Mouse (Mus musculus): ENCODE measurements at regions not wholly inside any gene's neighbourhood (a gene's known extent, or its start where the extent isn't known, plus 50 kb on each side); places are given as distances from the start of the nearest gene placed in this dataset.

DNA sequence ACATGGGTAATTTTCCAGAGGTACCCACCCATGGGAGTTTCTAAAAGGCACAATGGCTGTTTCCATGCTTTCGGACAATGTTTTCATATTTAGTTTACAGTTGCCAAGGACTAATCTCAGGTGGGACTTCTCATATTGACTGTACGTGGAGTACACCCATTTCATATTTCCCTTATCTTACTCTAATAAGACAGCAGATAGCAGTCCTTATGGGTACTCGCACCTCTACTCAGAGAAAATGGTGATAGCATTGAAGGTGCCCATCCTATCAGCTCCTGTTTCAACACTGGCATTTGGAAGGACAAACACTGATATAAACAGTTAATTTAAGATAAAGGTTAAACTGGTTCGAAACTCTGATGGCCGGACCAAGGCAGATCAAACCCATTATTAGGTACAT lies 198.6 kb downstream of the Gm5447 start:
- H3K27ac ChIP-seq: no peak overlapping the region
- no peaks in the 10 kb centered on the region for H3K36me3 ChIP-seq
- no peaks in the 10 kb centered on the region for H3K27me3 ChIP-seq
- H3K4me1 ChIP-seq: no peaks in the 10 kb centered on the region
- no peak for ATAC-seq (replicated peaks; ENCODE audit: low FRiP score)
- H3K9ac ChIP-seq: no peak overlapping the region
- no peak overlapping the region for H3K4me3 ChIP-seq (replicated peaks)
- 95% methylated on average over 5 of the region's 5 CpGs for WGBS
- H3K4me2 ChIP-seq: no peak overlapping the region
- H3K9me3 ChIP-seq (replicated peaks): no peaks in the 10 kb centered on the region

DNA sequence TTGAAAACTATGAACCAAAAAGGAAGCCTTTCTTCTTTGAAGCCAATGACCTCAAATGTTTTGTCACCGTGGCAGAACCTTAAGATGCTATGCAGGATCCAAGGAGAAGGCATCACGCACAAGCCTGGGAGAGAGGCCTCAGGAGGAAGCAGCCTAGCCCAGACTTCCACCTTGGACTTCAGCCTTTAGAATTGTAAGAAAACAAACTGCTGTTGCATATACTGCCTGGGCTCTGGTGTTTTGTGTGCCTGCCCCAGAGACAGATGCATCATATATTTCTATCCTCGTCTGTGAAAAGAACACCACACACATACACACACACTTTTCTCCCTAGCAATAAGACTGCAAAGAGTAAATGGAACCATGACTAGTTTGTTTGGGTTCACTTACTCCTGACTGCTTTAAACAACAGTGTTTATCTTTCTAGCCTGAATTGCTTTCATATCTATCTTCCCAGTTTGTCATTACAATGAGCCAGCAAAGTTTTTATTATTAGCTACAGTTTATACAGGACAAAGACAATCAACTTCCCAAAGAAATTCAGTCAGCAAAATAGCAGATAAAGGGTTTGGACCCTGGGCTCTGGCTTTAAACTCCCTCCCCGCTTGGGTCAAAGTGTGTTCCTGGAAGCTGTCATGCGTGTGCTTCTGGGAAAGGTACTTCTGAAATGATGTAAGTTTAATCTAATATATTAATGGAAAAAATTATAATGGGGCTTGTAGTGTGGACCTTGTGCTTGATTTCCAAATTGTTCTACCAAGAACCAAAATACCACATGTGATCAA lies 204.2 kb downstream of the Gm5447 start:
- Histone ChIP-seq H3K27me3 (no peaks in the 10 kb centered on the region), H3K36me3 (no peaks in the 10 kb centered on the region), H3K4me3 (replicated peaks) (no peak overlapping the region), H3K27ac (no peak overlapping the region), H3K9ac (no peak overlapping the region), H3K4me2 (no peak overlapping the region), H3K9me3 (replicated peaks) (no peaks in the 10 kb centered on the region), H3K4me1 (peaks cover 7% of the 10 kb centered on the region)
- 81% methylated on average over 5 of the region's 5 CpGs for WGBS
- no peak for ATAC-seq (replicated peaks; ENCODE audit: low FRiP score)

DNA sequence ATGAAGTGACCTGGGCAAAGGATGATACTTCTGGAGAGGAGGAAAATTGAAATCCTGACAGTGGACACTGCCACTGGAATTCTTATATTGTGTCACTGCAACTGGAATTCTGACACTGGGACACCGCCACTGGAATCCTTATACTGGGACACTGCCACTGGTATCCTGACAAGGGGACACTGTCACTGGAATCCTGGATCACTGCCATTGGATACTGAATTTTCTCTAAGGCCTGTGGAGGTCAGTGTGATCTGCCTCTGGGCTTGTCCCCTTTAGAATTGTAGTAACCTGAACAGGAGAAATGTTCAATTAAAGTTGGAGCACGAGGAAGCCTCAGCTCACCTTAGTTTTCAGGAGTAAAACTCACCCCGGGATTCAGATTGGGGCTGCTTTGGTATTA lies 205.0 kb downstream of the Gm5447 start:
- ATAC-seq (replicated peaks; ENCODE audit: low FRiP score): no peak
- Histone ChIP-seq H3K4me2 (no peak overlapping the region), H3K36me3 (no peaks in the 10 kb centered on the region), H3K9ac (no peak overlapping the region), H3K4me1 (peaks cover 7% of the 10 kb centered on the region), H3K27ac (no peak overlapping the region), H3K4me3 (replicated peaks) (no peak overlapping the region), H3K9me3 (replicated peaks) (no peaks in the 10 kb centered on the region), H3K27me3 (no peaks in the 10 kb centered on the region)
- WGBS: 83% methylated on average over 3 of the region's 3 CpGs

DNA sequence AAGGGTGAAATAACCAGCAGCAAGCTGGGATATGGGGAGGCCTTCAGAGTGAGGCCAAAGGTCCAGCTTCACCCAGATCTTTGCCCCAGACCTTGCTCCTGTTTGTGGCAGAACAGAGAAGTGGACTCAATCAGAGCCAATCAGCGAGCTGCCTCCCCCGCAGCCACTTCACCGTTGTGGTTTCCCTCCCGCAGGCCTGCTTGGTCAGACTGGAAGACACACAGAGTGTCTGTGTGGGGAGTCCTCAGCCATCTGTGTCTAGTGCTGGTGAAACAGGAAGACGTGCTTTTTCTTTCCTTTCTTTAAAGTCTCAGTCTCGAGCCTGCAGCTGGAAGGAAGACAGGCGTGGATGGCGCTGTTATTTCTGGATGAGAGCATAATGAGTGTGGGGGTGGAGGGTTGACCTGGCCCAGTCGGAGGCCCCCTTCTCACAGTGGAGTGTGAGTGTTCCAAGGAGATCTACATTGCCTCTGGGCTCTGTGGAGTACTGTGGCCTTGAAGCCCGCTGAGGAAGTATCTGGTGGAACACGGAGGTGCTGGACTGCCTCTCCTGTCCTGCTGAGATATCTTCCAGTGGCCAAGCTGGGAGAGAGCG lies 205.5 kb downstream of the Gm5447 start:
- WGBS: 19% methylated on average over 12 of the region's 12 CpGs

DNA sequence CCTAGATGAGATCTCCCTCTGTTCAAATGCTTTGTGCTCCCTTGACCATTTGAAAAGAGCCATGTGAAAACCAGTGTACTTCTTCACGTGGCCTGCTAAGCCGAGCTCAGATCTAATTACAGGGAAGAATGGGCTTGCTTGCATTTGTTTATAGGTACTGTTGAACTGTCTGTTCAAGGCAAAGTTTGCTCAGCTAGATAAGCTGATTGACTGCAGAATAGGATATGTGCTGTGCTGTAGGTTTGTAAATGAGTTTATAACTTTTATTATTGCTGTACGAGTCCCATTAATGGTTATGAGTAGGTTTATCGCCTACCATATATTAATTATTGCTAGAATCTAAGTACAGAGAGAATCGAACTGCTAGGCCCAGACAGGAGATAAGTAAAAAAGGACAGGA lies 207.5 kb downstream of the Gm5447 start:
- ATAC-seq (replicated peaks; ENCODE audit: low FRiP score): no peak
- H3K4me1 ChIP-seq: peaks cover 10% of the 10 kb centered on the region
- 67% methylated on average over 5 of the region's 5 CpGs for WGBS
- H3K9me3 ChIP-seq (replicated peaks): no peaks in the 10 kb centered on the region
- no peaks in the 10 kb centered on the region for H3K36me3 ChIP-seq
- no peak overlapping the region for H3K9ac ChIP-seq
- no peak overlapping the region for H3K4me2 ChIP-seq
- no peak overlapping the region for H3K27ac ChIP-seq
- no peaks in the 10 kb centered on the region for H3K27me3 ChIP-seq
- no peak overlapping the region for H3K4me3 ChIP-seq (replicated peaks)

More for the DNA sequence above, 205.5 kb downstream of the Gm5447 start:
- Histone ChIP-seq H3K4me1 (peaks cover 7% of the 10 kb centered on the region), H3K27ac (no peak overlapping the region), H3K36me3 (no peaks in the 10 kb centered on the region), H3K4me3 (replicated peaks) (no peak overlapping the region), H3K4me2 (0 out of 2 replicates have a peak overlapping the region, but pooled peaks have one; percentile 1), H3K9ac (no peak overlapping the region), H3K9me3 (replicated peaks) (no peaks in the 10 kb centered on the region), H3K27me3 (no peaks in the 10 kb centered on the region)
- ATAC-seq (replicated peaks; ENCODE audit: low FRiP score): peak; percentile 69

DNA sequence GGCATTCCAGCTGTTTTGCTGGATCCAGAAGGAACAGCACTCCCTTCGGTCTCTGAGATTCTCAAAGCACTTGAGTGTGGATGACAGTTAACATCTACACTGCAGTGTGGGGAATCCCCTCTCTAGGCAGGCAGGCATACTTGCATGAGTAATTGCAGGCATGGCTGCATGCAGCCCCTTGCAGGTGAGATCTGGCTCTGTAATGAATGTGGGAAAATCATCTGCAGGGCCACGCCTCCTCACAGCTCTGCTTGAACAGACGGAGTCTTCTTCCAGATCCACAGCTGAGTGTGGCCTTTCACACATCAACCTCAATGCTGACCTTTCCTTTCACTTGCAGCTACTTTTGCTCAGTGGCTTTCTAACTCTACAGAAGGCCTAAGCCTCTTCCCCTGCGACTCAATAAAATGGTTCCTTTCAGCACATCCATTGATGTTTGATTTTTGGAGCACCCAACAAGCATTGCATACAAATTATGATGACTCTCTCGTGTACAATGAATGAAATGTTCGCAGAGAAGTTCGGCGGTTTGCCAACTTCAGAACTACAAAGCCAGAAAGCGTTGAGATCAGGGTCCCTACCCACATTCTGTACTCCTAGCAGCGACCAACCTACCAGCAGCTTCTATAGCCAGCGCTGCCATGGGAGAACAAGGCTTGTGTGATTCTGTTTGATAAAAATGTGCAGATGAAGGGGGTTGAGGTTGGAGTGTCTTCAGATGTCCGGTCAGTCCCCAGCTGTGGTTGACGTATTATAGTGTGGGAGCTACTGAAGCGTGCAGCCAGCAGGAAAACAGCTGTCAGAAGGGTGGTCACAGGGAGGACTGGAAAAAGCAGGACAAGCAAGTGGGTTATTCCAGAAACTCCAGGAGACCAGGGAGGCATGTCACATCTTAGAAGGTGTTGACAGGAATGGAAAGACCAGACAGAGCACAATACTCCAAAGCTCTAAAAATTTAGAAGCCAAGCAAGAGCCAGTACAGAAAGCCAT lies 211.1 kb downstream of the Gm5447 start:
- H3K27ac ChIP-seq: no peak overlapping the region
- no peak for ATAC-seq (replicated peaks; ENCODE audit: low FRiP score)

DNA sequence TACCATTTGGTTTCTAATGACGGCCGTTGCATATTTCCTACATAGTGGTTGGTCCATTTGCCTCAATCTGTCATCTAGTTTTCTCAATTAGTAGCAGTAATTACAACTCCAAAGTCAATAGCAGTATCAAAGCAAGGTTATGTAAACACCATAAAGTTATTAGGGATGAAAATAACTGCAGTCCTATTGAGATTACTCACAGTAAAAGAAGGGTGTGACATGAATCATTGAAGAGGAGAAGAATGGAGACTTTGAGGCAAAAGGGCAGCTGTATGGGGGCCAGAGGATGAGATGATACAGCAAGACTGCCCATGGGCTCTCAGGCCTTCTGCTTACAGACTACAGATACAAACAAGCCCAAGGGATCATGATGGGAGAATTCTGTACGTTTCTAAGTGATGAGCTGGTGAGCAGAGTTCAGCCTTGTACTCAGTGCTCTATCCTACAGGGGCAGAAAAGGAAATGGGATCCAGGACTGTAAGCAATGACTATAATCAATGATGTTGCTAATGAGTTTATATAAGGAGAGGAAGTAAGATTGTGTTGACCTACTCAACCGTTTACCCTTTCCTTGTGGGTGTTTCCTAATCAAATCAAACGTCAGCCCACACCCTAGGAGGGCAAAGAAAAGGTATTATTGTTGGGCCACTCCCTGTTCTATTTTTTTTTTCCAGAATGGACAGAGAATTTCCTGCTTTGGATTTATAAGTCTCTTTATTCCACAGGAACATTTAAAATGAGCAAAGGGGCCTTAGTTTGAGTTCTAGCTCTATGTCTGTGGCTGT lies 213.0 kb downstream of the Gm5447 start:
- no peak overlapping the region for H3K27ac ChIP-seq

More for the DNA sequence above, 211.1 kb downstream of the Gm5447 start:
- H3K27me3 ChIP-seq: 0 out of 2 replicates have a peak, but pooled peaks cover 4% of the 10 kb centered on the region
- H3K4me1 ChIP-seq: 0 out of 2 replicates have a peak, but pooled peaks cover 5% of the 10 kb centered on the region
- 71% methylated on average over 14 of the region's 14 CpGs for WGBS
- H3K9ac ChIP-seq: no peak overlapping the region
- no peak overlapping the region for H3K4me3 ChIP-seq (replicated peaks)
- H3K9me3 ChIP-seq (replicated peaks): no peaks in the 10 kb centered on the region
- no peaks in the 10 kb centered on the region for H3K36me3 ChIP-seq
- H3K4me2 ChIP-seq: no peak overlapping the region

DNA sequence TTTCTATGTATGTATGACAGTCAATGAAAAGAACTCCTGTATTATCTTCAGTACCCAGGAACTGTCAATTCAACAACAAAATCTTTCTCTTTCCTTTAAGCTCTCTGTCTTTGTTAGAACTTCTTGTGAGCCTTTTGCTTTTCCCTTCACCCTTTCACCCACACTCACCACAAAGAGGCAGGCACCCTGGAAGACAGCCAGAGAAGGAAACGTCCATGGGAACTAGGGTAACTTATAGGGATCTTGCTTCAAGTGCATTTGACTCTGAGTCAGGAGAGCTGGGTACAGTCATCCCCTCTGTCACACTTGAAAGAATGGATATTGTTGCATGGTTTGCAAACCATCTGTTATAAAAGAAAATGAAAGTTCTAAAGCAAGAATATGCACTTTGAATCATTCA lies 215.1 kb downstream of the Gm5447 start:
- H3K4me3 ChIP-seq (replicated peaks): no peak overlapping the region
- no peaks in the 10 kb centered on the region for H3K36me3 ChIP-seq
- H3K27ac ChIP-seq: no peak overlapping the region
- H3K9ac ChIP-seq: no peak overlapping the region
- ATAC-seq (replicated peaks; ENCODE audit: low FRiP score): no peak
- H3K4me1 ChIP-seq: 0 out of 2 replicates have a peak, but pooled peaks cover 5% of the 10 kb centered on the region
- H3K4me2 ChIP-seq: no peak overlapping the region
- 45% methylated on average over 1 of the region's 1 CpGs for WGBS
- 0 out of 2 replicates have a peak, but pooled peaks cover 4% of the 10 kb centered on the region for H3K27me3 ChIP-seq
- no peaks in the 10 kb centered on the region for H3K9me3 ChIP-seq (replicated peaks)

More for the DNA sequence above, 213.0 kb downstream of the Gm5447 start:
- Histone ChIP-seq H3K27me3 (0 out of 2 replicates have a peak, but pooled peaks cover 4% of the 10 kb centered on the region), H3K36me3 (no peaks in the 10 kb centered on the region), H3K4me2 (no peak overlapping the region), H3K9me3 (replicated peaks) (no peaks in the 10 kb centered on the region), H3K9ac (no peak overlapping the region), H3K4me1 (0 out of 2 replicates have a peak, but pooled peaks cover 5% of the 10 kb centered on the region), H3K4me3 (replicated peaks) (no peak overlapping the region)
- ATAC-seq (replicated peaks; ENCODE audit: low FRiP score): no peak
- WGBS: 19% methylated on average over 5 of the region's 5 CpGs

DNA sequence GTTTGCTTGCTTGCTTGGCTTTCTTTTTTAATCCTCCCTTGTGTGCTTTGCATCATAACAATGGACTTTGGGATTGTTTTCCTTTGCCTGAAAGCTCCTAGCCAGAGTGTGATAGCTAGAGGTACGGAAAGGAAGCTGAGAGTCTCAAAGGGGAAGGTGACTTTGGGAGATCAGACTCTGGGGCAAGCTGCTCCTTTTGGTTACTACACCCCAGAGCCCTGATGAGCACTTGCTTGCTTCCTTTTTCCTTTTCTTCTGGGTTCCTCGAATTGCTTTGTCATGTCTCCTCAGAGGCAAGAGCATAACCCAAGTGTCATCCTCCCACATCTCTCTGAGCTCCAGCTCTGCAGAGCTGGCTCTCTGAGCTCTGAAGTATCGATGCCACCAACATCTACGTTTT lies 216.0 kb downstream of the Gm5447 start:
- Histone ChIP-seq H3K27ac (no peak overlapping the region), H3K4me3 (replicated peaks) (no peak overlapping the region), H3K36me3 (no peaks in the 10 kb centered on the region), H3K4me2 (no peak overlapping the region), H3K27me3 (0 out of 2 replicates have a peak, but pooled peaks cover 4% of the 10 kb centered on the region), H3K4me1 (0 out of 2 replicates have a peak, but pooled peaks cover 5% of the 10 kb centered on the region), H3K9me3 (replicated peaks) (no peaks in the 10 kb centered on the region), H3K9ac (no peak overlapping the region)
- no peak for ATAC-seq (replicated peaks; ENCODE audit: low FRiP score)
- WGBS: 65% methylated on average over 4 of the region's 4 CpGs

DNA sequence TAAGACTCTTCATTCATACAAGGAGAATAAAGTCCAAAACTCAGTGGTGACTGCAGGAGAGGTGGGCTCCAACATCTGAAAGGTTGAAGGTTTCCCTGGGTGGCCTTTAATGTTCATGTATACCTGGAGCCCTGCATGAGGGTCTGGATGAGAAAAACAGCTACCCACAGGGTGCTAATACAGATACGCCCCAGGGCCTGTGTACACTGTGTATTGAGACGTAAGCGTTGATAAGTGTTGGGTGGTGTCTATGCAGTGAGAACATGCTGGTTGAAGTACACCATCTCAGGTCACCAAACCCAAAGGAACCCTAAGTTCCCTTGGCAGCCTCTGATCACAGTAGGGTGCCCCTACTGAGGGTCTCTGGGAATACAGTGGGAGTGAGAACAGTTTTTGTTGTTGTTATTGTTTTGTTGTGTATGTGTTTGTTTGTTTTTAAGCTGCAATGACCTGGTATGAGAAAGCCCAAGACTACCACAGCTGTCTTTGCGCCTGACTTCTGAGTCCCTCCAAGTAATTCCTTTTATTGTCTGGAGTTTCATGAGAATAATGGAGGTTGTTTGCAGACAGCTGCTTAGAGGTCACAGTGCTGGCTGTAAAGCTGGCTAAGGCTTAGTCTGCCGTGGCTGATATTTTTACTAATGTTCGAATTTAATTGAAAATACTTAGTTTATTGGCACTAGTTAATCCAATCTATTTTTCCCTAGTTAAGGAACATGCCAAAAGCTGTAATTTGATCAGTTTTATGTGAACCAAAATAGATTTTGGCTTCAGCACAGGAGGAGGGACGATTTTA lies 217.5 kb downstream of the Gm5447 start:
- Histone ChIP-seq H3K27me3 (0 out of 2 replicates have a peak, but pooled peaks cover 4% of the 10 kb centered on the region), H3K9ac (no peak overlapping the region), H3K27ac (no peak overlapping the region), H3K9me3 (replicated peaks) (no peaks in the 10 kb centered on the region), H3K4me3 (replicated peaks) (no peak overlapping the region), H3K4me1 (0 out of 2 replicates have a peak, but pooled peaks cover 3% of the 10 kb centered on the region), H3K4me2 (no peak overlapping the region), H3K36me3 (no peaks in the 10 kb centered on the region)
- no peak for ATAC-seq (replicated peaks; ENCODE audit: low FRiP score)
- WGBS: 73% methylated on average over 7 of the region's 7 CpGs

Data from kidney, embryonic 15.5 days (tissue).